Mouse (Mus musculus): ENCODE measurements around the gene Kctd10.

DNA sequence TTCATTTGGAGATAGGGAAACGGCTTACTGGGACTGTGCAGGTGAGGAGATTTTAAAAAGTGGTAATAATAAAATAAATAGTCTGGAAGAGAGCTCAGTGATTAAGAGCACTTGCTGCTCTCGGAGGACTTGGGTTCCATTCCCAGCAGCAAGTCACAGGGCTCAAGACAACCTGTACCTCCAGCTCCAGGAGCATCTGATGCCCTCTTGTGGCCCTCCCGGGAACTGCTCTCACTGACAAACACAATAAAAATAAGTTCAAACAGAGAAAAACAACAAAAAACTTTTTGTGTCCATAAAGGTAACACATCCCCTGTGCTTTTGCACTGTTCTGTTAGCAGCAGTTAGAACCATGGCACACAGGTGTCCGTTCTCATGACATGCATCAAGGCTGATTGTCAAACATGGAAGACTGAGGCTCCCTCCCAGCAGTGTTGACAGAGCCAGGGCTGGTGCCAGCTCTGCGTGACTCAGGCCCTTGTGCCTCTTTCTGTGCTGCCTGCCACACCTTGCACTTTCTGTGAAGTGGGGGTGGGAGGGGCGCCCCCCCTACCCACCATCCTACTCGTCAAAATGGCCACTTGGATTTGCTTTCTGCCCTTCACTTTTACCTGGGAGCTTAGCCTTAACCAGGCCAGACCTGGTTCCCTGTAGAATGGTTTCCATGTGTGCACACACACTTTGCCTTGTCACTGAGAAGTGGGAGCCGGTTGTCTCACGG, 3.0 kb upstream of the Kctd10 start:
- no peak for TF ChIP-seq POLR2A (IDR thresholded peaks at IDR 0.05; ENCODE audit: low read depth, low read length)
- peak; percentile 57; the same call in 1 of the 2 replicates for TF ChIP-seq CTCF (IDR thresholded peaks at IDR 0.05; ENCODE audit: extremely low read depth, insufficient read depth, insufficient read length, insufficient replicate concordance)
